Mouse (Mus musculus) layer of hippocampus, postnatal 36 days (tissue): ENCODE data around the gene Prkx. TPM values are rescaled to one million over a fixed set of nuclear protein-coding genes. Genes with fewer than 3 reads are reported as not detected.

Experiments used
- DNase-seq, 2 experiments: peaks; one replicate each; pipeline ENCODE4 v3.0.0; 2022
- total RNA-seq, 2 experiments: library from RNA; stranded (reverse); gene quantifications; 2 replicates each; pipeline ENCODE4 v1.2.3; 2021

The Prkx gene
- 10 to 100 TPM; 12.7 to 13.7 TPM for total RNA-seq

DNA sequence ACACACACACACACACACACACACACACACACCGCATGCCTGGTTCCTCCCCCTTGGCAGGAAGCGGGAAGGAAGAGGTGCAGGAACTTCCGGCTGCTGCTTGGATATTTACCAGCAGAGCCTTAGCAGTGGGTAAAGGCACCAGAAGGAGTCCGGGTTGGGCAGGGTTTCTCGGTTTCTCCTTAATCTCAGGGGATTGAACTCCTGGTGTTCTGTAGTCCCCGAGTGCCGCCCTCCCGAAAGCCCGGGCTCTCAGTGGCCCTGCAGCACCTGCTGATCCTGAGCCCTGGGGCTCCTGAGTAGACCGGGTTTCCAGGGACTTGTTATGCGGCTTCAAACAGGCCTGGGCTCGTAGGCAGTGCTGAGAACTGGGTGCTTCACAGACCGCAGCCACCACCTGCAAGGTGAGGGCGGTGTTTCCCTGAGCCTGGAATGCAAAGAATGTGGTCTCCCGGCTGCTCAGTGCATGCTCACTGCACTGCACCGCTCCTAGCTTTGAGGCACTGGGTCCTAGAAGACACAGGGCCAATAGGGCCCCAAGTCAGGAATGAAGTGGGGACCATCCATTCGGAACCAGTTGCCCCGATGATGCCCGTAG lies at the start of gene Prkx:
Gene Prkx, minus strand, starts transcription at position 41 of the 598 bp plus-strand sequence.
- peak; percentile 34 to 45 for DNase-seq

DNA sequence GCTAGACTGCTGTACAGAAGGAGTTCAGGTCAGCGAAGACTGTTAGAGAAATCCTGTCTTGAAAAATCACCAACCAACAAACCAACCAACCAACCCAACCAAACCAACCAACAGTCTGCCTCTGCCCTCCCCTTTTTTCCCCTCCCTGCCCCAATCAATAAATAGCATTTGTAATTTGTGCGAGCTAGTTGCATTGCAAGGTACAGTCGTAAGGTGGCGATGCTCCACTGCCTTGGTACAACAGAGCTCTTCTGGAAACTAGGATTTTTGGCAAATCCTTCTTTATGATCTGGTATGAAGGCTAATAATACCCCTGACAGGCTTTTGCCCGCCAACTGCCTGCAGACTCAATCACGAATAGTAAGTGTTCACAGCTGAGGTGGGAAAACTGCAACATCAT lies 16.0 kb upstream of the Prkx start:
- DNase-seq = peak in 1 of 2 experiments; percentile 6

DNA sequence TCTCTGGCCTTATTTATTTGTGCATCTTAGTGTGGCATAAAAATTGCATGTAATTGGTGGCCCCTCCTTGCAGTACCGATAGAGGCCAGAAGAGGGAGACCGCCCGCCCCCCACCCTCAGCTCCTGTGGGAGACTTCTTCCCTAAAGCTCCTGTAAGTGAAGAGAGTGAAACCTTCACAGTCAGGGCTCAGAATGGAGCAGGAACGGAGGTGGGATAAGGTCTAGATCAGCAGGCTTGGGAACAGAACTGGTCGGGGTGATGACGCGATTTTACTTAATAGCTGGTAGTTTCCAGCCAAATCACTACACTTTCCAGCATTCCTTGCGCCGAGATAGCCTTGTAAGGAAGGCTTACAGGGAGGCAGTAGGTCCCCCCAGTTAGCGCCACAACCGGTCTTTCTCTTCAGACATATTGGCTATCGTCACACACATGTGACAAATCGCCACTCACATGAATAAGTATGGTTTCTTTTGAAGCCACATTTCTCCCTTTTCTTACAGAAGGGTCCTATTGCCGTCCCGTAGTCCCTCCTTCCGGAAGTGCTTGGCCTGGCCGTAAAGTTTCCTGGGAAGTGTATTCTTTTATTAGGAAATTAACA lies 14.6 kb upstream of the Prkx start:
- DNase-seq = peak; percentile 51 to 60

DNA sequence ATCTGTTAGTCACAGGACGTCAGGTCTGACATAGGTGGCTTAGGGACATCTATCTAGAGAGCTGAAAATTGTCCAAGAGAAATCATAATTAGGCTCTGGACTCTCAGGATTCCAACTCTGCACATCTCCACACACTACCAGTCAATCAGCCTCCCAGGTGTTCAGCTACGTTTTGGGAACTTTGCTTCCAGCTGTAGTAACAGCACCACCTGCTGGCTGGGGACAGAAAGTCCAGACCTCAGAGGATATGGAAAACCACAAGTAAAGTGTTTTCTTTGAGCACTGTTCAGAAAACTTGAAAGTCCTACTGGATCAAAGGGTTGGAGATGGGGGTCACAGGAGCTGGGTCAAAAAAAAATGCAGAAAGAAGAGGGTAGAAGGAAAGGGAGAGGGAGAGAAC lies 12.5 kb upstream of the Prkx start:
- DNase-seq = no peak

DNA sequence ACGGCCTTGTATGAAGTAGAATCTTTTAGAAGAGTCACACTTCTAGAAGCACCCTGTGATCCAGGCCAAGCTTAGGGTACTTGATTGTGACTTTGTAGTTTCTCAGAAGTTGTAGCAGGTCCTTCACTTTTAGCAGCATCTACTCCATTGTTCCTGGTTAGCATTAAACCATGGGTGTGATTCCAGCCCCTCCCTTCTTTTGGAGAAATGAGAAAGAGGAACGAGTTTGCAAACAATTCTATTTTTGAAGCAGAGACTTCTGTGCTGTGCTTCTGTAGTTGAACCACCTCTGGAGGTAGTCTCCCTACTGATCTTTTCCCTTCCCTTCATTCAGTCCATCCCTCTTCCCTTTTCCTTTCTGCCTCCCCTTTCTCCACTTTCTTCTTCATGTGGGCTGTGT lies 6.2 kb upstream of the Prkx start:
- DNase-seq = no peak

DNA sequence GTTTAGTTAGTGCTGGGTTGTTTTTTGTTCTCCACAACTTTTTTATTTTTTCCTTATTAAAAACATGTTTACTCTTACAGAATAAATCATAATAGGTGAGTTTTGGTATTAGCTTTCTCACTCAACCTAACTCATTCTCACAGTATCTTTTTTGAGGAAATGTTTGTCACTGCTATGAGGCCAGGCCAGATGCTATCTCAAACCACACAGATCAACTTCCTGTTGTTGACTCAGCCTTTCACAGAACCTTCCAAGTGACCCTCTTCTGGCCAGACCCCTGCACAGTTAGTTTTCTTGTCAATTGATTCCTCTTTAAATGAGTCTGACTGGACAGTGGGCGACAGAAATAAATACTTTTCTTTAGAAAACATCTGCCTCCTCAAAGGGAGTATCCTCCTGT lies 5.5 kb upstream of the Prkx start:
- no peak for DNase-seq

DNA sequence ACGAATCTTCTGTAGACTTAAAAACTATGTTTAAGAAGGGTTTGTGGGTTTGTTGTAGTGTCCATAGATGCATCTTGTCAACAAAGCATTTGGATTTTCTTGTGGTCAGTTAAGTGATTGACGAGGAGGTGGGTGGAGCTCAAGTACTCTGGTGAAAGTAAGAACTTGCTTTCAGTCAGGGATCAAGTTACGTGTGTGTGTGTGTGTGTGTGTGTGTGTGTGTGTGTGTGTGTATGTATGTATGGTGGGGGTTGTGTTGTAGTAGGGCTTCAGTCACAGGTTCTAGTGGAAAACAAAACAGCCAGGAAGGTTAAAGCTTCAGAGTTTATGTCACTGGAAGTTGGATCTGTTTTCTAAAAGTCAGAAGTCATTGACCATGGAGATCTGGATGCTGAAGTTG lies 3.5 kb upstream of the Prkx start:
- DNase-seq = no peak

DNA sequence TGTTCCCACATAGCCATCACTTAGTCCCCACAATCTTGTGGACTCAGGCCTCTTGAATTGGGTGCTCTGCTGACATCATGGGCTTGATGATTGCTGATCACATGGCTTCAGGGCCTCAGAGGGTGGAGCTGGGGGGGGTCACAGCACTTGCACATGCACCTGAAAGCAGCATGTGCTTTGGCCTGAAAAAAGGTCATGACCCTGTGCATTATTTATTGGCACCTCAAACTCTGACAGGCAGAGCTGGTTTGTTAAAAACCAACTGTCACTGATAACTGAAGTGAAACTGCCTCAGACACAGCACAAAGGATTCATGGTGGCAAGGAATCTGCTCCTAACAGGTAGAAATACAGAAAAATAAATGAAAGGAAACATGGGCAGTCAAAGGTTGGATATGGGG lies 1.7 kb upstream of the Prkx start:
- no peak for DNase-seq

DNA sequence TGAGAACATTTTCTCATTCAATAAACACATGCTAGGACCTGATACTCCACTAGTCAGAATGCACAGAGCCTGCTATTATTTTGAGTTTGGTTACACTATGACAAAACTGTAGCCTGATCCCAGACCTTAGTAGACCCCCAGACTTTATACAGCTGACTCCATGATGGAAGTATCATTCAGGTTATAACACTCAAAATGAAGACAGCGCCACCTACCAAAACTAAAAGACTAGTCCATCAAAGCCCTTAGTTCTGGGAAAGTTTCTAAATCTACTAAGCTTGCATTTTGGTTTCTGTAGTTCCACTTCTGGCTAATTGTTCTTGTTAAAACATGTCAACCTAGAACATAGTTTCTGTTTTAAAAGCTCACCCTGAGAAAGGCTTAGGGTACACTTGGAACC lies 838 bp upstream of the Prkx start:
- no peak for DNase-seq

DNA sequence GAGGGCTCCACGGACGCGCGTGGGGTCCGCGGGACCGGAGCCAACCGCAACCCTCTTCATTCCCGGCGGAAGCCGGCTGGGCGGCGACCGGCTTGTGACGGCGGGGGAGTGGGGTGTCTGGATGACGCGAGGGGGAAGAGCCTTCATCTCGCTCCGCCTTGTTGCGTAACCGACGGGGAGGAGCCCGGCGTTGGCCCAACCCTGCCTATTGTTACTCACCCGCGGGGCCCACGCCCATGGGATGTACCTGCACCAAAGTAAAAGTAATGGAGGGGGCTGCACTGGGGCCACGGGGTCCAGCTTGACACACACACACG lies 262 bp downstream of the Prkx start:
- DNase-seq = peak; percentile 83 to 86

DNA sequence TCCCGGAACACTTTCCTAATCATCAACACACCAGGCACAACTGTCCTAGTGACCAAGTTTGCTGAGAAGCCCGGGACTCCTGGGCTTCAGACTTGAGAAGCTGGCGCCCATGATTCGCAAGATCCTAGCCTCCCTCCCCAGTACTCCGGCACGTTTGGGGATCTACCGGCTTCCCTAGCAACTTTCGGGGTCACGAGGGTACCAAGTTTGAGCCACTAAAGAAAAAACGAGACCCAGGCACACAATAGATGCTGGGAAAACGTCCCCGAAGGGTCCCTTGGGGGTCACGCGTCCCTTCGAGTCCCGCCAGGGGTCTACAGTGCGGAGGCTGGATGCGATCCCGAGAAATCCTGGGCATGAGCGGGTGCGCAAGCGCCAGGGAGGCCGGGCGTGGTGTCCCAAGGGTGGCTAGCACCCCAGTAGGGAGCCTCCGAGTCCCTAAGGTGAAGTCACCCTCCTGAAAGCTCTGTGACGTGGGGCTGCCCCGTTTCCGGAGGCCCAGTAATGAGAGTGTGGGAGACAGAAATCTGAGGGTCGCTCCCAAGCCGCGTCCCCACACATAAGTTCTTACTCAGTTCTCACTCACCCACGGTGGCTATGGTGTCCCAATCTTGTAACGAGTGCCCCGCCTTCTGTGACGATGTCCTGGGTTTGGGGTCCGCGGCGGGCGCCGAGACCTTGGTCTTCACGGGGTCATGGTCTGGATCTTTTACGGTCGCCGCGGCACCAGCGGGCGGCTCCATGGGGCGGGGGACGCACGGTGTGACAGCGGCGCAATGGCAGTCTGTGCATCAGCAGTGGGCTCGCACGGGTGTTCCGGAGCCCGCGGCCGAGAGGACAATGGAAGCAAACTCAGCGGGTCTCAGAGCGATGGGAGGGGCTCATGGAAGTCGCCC lies 868 bp downstream of the Prkx start:
- peak in 1 of 2 experiments; percentile 4 for DNase-seq

DNA sequence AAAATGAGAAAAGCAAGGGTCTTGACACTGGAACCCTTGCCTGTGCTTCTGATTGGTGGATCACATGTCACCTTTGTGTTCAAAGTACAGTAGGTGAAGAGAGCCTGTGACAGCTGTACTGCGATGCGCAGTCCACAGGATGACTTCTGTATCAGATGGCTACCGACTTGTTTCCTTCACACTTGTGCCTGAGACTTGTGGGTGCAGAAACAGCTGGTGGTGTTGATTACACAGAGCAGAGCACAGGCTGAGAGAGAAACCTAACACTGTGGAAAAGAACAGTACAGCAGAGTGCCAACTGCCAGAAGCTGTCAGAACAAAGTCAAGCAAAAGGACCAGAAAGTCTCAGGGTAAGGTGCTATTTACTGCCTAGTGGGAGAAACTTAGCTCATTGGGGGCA lies 7.4 kb downstream of the Prkx start:
- DNase-seq = no peak

DNA sequence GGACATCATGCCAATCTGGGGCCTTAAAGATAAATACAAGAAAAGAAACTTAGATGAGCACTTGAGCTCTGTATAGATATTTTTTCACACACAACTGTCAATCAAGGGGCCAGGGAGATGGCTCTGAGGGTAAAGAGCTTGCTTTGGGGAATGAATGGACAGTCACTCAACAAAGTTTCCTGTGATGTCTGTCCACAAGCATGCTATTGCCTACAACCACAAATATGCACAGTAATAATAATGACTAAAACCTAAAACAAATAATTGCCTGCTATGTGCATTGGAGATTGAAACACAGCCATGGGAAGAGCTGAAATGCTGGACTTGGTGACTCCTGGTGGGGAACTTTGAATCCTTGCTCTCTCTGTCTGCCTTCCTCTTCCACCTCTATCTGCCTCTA lies 9.7 kb downstream of the Prkx start:
- DNase-seq = no peak

DNA sequence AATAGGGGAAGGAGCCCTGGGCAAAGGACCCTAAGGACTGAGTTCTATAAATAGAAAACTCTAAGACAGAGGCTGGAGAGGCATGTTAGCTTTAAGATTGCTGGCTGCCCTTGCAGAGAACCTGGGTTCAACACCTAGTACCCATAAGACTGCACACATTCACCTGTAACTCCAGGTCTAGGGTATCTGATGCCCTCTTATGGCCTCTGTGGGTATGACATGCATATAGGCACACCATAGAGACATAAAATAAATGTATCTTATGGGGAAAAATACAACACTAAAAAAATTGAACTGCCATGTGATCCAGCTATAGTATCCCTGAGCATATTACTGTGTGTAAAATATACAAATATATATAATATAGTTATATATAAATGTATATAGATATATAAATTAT lies 18.3 kb downstream of the Prkx start:
- DNase-seq = no peak

DNA sequence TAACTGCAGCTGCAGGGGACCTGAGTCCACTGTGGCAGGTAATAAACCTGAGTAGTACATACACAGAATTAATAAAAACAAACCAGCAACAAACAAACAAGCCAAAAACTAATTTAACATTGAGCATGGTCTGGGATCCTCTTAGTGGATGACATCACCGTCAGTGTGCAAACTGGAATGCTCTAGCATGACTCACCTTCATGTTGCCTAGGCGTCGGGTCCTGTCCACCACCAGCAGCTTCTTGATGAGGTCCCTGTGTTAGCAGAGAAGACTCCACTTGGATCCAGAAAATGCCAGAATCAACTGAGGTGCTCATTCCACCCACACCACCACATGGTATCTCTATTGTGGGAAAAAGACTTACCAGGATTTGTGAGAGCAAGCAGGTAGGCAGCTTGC lies 30.9 kb downstream of the Prkx start:
- no peak for DNase-seq

DNA sequence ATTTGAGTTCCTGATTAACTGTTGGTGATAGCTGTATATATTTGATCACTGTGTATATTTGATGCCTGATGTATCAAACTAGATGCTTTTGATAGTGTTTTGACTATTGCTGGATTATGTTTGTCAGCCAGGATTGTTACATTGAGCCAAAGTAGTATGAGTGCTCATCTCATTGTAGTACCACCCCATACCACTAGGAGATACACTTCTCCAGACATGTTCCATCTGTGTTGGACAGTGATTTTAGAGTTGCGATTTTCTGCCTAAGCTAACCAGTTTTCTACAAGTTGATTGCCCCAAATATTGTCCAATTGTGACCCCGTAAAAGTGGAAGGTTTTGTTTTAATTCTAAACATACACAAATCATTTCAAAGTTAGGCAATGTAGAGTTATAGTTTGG lies 51.8 kb downstream of the Prkx start:
- DNase-seq = no peak

DNA sequence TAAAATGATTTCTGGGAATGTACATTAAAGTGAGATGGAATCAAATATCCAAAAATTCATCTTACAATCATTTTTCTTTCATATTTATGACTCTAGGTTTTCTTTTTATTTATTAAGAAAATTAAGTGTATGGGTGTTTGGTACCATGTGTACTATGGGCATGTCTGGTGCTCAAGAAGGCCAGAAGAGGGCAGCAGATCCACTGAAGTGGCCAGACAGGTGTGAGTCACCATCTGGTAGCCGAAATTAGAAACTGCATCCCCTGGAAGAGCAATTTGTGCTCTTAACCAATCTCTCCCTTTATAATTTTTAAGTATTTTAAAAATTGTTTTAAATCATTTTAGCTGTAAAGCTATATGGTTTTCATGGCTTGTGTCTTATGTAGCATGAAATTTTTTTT lies 54.7 kb downstream of the Prkx start:
- no peak for DNase-seq

DNA sequence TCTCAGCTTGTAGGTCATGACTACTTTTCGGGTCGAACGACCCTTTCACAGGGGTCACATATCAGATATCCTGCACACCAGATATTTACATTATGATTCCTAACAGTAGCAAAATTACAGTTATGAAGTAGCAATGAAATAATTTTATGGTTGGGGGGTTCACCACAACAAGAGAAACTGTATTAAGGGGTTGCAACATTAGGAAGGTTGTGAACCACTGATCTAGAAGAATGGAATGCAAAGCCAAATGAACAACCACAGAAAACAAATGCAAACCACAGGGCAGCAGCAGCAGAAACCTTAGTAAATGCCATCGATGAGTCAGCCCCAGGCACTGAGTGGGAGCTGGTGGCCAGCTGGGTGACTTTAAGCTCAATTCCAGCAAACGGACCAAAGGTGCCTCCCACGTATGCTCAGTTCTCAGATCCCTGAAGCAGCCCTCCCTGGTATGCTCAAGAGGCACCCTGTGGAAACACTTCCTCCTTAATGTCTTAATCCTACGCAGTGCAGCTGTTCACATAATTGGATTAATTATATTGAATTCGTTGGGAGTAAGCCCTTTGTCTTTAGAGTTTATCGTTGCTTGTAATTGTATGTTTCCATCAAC lies 62.0 kb downstream of the Prkx start:
- DNase-seq = no peak

DNA sequence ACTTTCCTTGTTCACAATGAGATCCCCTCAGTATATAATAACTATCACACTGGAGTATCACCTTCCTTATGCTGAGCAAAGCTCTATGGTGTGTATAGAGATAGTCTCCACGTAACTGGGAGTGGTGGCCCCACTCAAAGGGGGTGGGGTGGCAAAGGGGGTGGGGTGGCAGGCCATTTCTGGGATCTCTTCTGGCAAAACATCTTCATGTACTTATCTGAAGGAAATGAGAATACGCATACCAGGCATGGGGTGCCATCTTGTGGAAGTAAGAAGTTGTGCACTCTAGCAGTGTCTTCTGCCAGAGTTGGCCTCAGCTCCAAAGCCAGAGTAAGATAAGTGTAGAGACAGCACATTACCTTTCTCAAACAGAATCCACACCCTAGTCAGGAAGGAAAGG lies 75.8 kb downstream of the Prkx start:
- DNase-seq = peak in 1 of 2 experiments; percentile 5
